Mouse (Mus musculus) spleen, postnatal 4 days (tissue): ENCODE results near the gene Notch4.

Experiments used
- DNase-seq, 2 experiments: peaks; one replicate each; pipeline ENCODE4 v3.0.0; 2022; ENCODE audit warnings: low spot score in 2 of 2

Gene Notch4

GRCm38 (mm10) chr17:34626773-34627092 is 62.7 kb downstream of the Notch4 start:
- DNase-seq: peak in 1 of 2 experiments; percentile 34

DNA sequence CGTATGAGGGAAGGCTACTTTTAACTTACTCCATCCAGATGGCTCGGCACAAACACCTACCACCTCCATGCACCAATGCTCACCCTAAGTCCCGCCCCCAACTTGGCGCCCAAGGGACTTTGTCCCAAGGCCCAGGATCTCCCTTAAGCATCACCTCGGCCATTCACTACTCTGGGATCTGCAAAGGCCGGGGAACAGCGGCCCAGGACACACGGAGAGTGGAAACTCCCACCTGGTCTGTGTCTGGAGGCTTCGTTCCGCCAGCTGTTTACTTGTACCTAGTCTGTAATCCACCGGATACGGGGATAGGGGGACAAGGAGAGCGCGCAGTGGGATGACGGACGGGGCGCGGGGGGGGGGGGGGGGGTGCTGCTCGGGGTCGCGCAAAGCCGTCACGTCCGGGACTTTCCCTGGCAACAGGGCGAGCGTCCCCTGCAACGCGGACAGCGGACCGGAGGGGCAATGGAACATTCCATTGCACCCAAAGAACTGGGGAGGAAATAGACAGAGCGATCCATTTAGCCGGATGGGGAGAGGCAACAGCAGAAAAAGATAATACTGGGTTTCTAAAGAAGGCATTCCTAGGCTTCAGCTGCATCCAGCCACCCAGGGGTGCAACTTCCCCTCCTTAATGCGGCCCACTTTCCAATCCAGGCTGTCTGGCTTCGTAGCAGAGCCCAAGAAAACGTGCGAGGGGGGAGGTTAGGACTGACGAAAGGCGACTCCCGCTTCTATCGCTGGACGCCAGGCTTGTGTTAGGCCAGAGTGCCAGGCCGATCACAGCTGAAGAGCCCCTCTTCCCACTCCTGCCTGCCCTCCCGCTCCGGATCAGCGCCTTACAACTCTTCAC is 63.2 kb downstream of the Notch4 start:
- DNase-seq: peak; percentile 68 to 75

GRCm38 (mm10) chr17:34627943-34628643 is 64.0 kb downstream of the Notch4 start, which contains the start of gene Ppt2:
Gene Ppt2, minus strand, starts transcription at chr17:34628510.
- peak in 1 of 2 experiments; percentile 75 for DNase-seq

DNA sequence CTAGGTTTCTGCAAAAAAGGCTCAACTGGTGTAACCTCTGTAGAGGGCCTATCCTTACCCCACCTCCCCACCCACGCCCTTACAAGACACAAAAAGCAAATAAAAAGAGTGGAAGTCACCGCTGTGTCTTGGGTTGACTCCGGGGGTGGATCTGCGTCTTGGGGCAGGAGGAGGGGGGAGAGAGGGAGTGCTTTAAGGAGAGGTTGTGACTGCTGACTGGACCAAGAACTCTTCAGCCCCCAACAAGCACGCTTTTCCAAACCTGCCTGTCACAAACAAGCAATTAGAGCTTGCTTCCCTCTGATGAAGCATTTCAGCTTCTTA is 64.5 kb downstream of the Notch4 start:
- no peak for DNase-seq

DNA sequence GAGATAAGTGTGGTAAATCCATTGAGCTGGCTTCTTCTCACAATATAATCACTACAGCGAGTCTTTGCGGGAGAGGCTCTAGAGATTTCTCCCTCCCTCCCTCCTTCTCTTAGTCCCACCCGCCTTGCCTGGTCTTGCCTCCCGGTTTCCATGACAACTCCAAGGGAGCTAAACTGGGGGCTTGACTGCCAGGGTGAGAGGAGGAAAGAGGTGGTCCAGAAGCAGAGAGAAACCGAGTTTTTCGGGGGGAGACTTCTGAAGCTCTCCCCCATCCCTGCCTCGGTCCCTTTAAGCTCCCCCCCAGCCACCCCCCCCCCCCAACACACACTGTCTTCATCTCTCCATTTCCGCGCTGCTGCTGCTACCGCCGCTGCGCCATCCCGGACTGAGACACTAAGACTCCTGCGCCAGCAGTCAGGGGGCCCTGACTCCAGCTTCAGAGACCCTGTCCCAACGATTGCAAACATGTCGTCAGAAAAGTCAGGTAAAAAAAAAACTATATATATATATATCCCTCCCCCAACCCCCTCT is 65.2 kb downstream of the Notch4 start, which contains the start of gene Prrt1:
Prrt1 (plus strand) TSS at position 313 of the 531 bp plus-strand sequence.
- DNase-seq: no peak

- no peak for DNase-seq
These were observed 65.9 kb downstream of the Notch4 start for GRCm38 (mm10) chr17:34629796-34630603.

DNA sequence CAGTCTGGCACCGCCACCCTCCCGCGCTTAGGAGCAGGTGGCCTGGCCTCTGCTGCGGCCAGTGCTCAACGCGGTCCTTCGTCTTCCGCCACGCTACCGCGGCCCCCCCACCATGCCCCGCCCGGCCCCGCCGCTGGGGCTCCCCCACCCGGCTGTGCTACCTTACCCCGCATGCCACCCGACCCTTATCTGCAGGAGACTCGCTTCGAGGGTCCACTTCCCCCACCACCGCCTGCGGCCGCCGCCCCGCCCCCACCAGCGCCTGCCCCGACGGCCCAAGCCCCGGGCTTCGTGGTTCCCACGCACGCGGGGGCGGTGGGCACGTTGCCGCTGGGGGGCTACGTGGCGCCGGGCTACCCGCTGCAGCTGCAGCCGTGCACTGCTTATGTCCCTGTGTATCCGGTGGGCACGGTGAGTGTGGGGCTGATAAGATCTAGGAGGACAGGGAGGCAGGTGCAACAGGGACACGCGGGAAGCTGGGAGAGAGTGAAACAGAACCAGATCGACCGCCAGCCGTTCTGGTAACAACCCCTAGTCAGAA is 66.8 kb downstream of the Notch4 start:
- DNase-seq: no peak

GRCm38 (mm10) chr17:34631647-34632046 is 67.6 kb downstream of the Notch4 start:
- no peak for DNase-seq

- peak in 1 of 2 experiments; percentile 76 for DNase-seq
These were observed 68.2 kb downstream of the Notch4 start for GRCm38 (mm10) chr17:34632261-34632691.

DNA sequence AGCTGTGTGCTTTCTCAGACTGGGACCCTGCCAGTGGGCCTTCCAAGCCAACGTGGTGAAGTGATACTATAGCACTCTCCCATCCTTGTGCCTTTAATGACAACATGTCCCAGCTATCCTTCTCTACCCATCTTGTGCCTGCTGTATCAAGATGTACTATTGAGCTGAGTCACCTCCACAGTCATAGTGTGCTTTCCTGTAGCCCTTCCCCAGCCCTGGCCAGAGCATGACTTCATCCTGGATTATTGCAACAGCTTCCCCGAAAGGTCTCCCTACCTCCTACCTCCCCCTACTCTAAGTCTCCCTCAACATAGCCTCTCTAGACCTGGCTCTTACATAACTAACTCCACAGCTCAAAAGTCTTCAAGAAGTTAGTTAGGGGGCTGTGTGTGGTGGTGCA is 71.6 kb downstream of the Notch4 start:
- DNase-seq: no peak

GRCm38 (mm10) chr17:34637459-34637858 is 73.4 kb downstream of the Notch4 start:
- no peak for DNase-seq
